Mouse (Mus musculus): ENCODE data around the gene Trpm8. TPM values are rescaled to one million over a fixed set of nuclear protein-coding genes. Genes with fewer than 3 reads are reported as not detected.

Trpm8 gene
- not detected for polyA plus RNA-seq (2014; fragmentation: Illumina TruSeq; extraction: RNeasy Lipid Tissue Mini Kit (QIAGEN cat#74804); ENCODE audit: low read depth, low replicate concordance)

DNA sequence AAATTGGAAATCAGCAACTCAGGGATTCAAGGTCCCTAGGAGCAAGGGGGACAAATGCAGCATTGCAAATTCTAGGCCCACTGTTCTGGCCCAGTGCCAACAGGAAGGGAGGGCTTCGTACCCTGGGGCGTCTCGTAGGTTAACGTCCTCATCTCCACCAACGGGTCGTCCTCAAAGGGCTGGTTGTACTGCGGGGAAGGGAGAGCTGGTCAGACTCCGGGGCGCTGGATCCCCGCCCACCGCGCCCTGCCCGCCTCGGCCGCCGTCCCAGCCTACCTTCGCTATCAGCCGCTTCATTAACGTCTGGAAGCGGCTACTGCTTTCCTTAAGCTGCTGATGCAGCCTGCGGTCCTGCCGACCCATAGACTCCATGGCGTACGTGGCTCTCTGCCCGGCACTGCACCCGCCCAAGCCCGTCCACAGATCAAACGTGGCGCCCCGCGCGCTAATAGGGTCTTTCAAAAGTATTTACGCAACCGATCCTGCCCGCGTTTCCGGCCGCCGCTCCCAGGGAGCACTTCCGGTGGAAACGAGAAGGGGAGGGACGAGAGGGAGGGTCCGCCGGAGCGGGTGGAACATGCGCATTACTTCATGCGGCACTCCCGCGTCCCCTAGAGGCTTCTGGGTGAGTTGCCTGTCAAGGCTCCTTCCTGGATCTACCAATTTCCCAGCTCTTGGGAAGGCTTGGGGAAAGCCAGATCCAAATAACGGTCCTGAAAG lies at the start of gene Trpm8, which contains the start of gene Hjurp:
Gene Trpm8, plus strand, starts transcription at position 564 of the 720 bp plus-strand sequence.
Gene Hjurp, minus strand, starts transcription at position 536 of the 720 bp plus-strand sequence.

DNA sequence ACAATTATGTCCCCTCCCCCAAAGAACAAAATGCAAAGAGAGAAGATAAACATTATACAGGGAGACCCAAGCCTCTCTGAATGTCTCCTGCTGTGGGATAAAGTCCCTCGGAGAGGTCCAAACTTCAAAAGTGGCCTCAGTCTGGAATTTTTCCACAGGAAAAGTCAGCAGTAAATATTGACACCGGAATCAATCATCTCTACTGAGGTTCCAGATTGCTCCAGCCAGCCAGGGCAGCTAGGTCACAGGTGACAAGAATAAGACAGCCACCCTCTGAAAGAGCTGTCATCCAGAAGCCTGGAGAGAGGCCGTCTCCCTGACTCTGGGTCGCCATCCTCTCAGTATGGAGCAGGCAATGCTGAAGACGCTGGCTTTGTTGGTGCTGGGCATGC lies 129.3 kb downstream of the Trpm8 start, which contains the start of gene Spp2:
Gene Spp2, plus strand, starts transcription at position 155 of the 392 bp plus-strand sequence.

Other genes with a start within 250 kb of the Trpm8 start
- gene Ugt1a10, start 222.3 kb upstream of the Trpm8 start, polyA plus RNA-seq (2014; fragmentation: Illumina TruSeq; extraction: RNeasy Lipid Tissue Mini Kit (QIAGEN cat#74804); ENCODE audit: low read depth, low replicate concordance): not detected
- gene Ugt1a9, start 206.9 kb upstream of the Trpm8 start, polyA plus RNA-seq (2014; fragmentation: Illumina TruSeq; extraction: RNeasy Lipid Tissue Mini Kit (QIAGEN cat#74804); ENCODE audit: low read depth, low replicate concordance): not detected
- gene Ugt1a8, start 189.8 kb upstream of the Trpm8 start, polyA plus RNA-seq (2014; fragmentation: Illumina TruSeq; extraction: RNeasy Lipid Tissue Mini Kit (QIAGEN cat#74804); ENCODE audit: low read depth, low replicate concordance): not detected
- gene Ugt1a7c, start 182.6 kb upstream of the Trpm8 start, polyA plus RNA-seq (2014; fragmentation: Illumina TruSeq; extraction: RNeasy Lipid Tissue Mini Kit (QIAGEN cat#74804); ENCODE audit: low read depth, low replicate concordance): 1.3 TPM
- gene Ugt1a6b, start 174.4 kb upstream of the Trpm8 start, polyA plus RNA-seq (2014; fragmentation: Illumina TruSeq; extraction: RNeasy Lipid Tissue Mini Kit (QIAGEN cat#74804); ENCODE audit: low read depth, low replicate concordance): not detected
- 1.7 TPM for gene Ugt1a6a, start 142.9 kb upstream of the Trpm8 start, polyA plus RNA-seq (2014; fragmentation: Illumina TruSeq; extraction: RNeasy Lipid Tissue Mini Kit (QIAGEN cat#74804); ENCODE audit: low read depth, low replicate concordance)
- not detected for gene Ugt1a5, start 111.6 kb upstream of the Trpm8 start, polyA plus RNA-seq (2014; fragmentation: Illumina TruSeq; extraction: RNeasy Lipid Tissue Mini Kit (QIAGEN cat#74804); ENCODE audit: low read depth, low replicate concordance)
- gene Ugt1a2, start 77.1 kb upstream of the Trpm8 start, polyA plus RNA-seq (2014; fragmentation: Illumina TruSeq; extraction: RNeasy Lipid Tissue Mini Kit (QIAGEN cat#74804); ENCODE audit: low read depth, low replicate concordance): not detected
- not detected for gene Dnajb3, start 71.9 kb upstream of the Trpm8 start, polyA plus RNA-seq (2014; fragmentation: Illumina TruSeq; extraction: RNeasy Lipid Tissue Mini Kit (QIAGEN cat#74804); ENCODE audit: low read depth, low replicate concordance)
- 0.68 TPM for gene Ugt1a1, start 65.7 kb upstream of the Trpm8 start, polyA plus RNA-seq (2014; fragmentation: Illumina TruSeq; extraction: RNeasy Lipid Tissue Mini Kit (QIAGEN cat#74804); ENCODE audit: low read depth, low replicate concordance)
- not detected for gene Mroh2a, start 50.7 kb upstream of the Trpm8 start, polyA plus RNA-seq (2014; fragmentation: Illumina TruSeq; extraction: RNeasy Lipid Tissue Mini Kit (QIAGEN cat#74804); ENCODE audit: low read depth, low replicate concordance)
- gene Hjurp, start within 50 bp of the Trpm8 start, polyA plus RNA-seq (2014; fragmentation: Illumina TruSeq; extraction: RNeasy Lipid Tissue Mini Kit (QIAGEN cat#74804); ENCODE audit: low read depth, low replicate concordance): 26.4 TPM
- not detected for gene Spp2, start 129.3 kb downstream of the Trpm8 start, polyA plus RNA-seq (2014; fragmentation: Illumina TruSeq; extraction: RNeasy Lipid Tissue Mini Kit (QIAGEN cat#74804); ENCODE audit: low read depth, low replicate concordance)
- 0.24 TPM for gene Glrp1, start 232.4 kb downstream of the Trpm8 start, polyA plus RNA-seq (2014; fragmentation: Illumina TruSeq; extraction: RNeasy Lipid Tissue Mini Kit (QIAGEN cat#74804); ENCODE audit: low read depth, low replicate concordance)